Mouse (Mus musculus) lung, adult 2 months (tissue): ENCODE measurements around the gene Cd34.

Experiments
- CTCF ChIP-seq: fragments of 200-500 bp; IDR thresholded peaks from 2 replicates; pipeline ENCODE4 v1.5.1; 2011; ENCODE audit warnings: mild to moderate bottlenecking, low read length, control low read depth; ENCODE audit not compliant: insufficient read depth
- POLR2A ChIP-seq: fragments of 200-500 bp; IDR thresholded peaks from 2 replicates; pipeline ENCODE4 v1.6.1; 2011; ENCODE audit warnings: low read depth, mild to moderate bottlenecking, control low read depth, low read length, borderline replicate concordance; ENCODE audit errors: extremely low read depth

- TF ChIP-seq CTCF (no peak), POLR2A (no peak)
Measured at GRCm38 (mm10) chr1:194941528-194941927, 2.9 kb downstream of the Cd34 start.
